Comparison of ENCODE assay signal across 9 mouse cellular contexts in the genomic region with DNA sequence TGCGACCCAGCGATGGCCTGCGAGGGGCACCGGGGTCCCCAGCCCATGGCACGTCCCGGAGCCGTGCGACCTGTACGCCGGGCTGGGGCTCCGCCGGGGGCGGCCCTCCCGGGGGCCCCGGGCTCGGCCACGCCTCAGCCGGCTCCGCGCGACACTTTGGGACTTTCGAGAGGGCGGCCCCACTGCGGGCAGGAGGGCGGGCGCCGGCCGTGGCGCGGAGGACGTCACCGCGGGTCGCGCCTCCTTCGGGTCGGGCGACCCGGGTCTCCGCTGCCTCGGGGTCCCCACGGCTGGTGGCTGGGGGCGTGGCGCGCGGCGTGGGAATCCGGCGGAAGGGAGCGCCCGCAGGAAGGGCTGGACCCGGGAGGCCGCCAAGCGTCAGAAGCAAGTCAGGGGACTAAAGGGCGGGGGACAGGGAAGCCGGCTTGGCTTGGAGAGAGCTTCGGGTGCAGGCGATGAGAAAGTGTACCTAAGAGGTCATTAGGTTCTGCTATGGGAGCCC.
DNase-seq lines count a peak whose midpoint lies in the region; ATAC-seq and TF ChIP-seq lines count a peak whose summit lies in the region.
"Had no signal": no experiment of that assay in that cellular context is flagged by ENCODE, and none has a peak within 500 bp of the region (broad histone marks: within the 10 kb centered on the region; RNA-seq: fewer than 3 reads in every experiment).

No protein-coding gene starts in this region.

- H3K4me3 ChIP-seq in gastrocnemius, adult 2 months, result peak overlapping the region; percentile 50
- H3K4me3 ChIP-seq in hindbrain, embryonic 12.5 days, result peak overlapping the region; percentile 72
- H3K4me3 ChIP-seq in midbrain, embryonic 14.5 days (replicated peaks; ENCODE audit: low read depth, low read length), result peak overlapping the region; percentile 71
- H3K4me3 ChIP-seq: erythroblast, embryonic 14.5 days had no signal

- ATAC-seq in hindbrain, embryonic 12.5 days (ENCODE audit: low FRiP score), result peak; percentile 81
- peak; percentile 76 for ATAC-seq in midbrain, embryonic 14.5 days (ENCODE audit: low FRiP score, low TSS enrichment)

- H3K9ac ChIP-seq in hindbrain, embryonic 12.5 days, result peak overlapping the region; percentile 58
- H3K9ac ChIP-seq in midbrain, embryonic 14.5 days (replicated peaks; ENCODE audit: low read length), result peak overlapping the region; percentile 51

- H3K9me3 ChIP-seq in hindbrain, embryonic 12.5 days (replicated peaks), result no peaks in the 10 kb centered on the region
- no peaks in the 10 kb centered on the region for H3K9me3 ChIP-seq in midbrain, embryonic 14.5 days (ENCODE audit: control insufficient read depth, low read length)

- DNase-seq in gastrocnemius, adult 2 months, result no peak
- DNase-seq in gastrocnemius, postnatal 25 days, result no peak
- DNase-seq in lung, postnatal 10 days, result peak; percentile 2
- no peak for DNase-seq in lung, postnatal 14 days
- DNase-seq in midbrain, embryonic 14.5 days, result peak; percentile 49
- DNase-seq in thymus, postnatal 25 days, result no peak
- DNase-seq in spleen, adult 12 weeks (ENCODE audit: low spot score), result no peak

- peaks cover 7% of the 10 kb centered on the region; the same call in 1 of the 2 replicates for H3K4me1 ChIP-seq in hindbrain, embryonic 12.5 days
- no peaks in the 10 kb centered on the region for H3K4me1 ChIP-seq in midbrain, embryonic 14.5 days (ENCODE audit: control insufficient read depth, insufficient read depth, low read length)

- no peaks in the 10 kb centered on the region for H3K36me3 ChIP-seq in hindbrain, embryonic 12.5 days
- H3K36me3 ChIP-seq in midbrain, embryonic 14.5 days (ENCODE audit: control insufficient read depth, insufficient read depth, low read length), result no peaks in the 10 kb centered on the region

- WGBS in hindbrain, embryonic 12.5 days, result under 1% methylated on average over 58 of the region's 58 CpGs
- under 1% methylated on average over 58 of the region's 58 CpGs for WGBS in midbrain, embryonic 14.5 days

- no peak overlapping the region for H3K27ac ChIP-seq in gastrocnemius, adult 2 months
- H3K27ac ChIP-seq in hindbrain, embryonic 12.5 days, result no peak overlapping the region
- no peak overlapping the region for H3K27ac ChIP-seq in midbrain, embryonic 14.5 days (replicated peaks; ENCODE audit: low read depth, low read length)

- H3K4me2 ChIP-seq in hindbrain, embryonic 12.5 days (replicated peaks), result peak overlapping the region; percentile 100
- peak overlapping the region; percentile 99 for H3K4me2 ChIP-seq in midbrain, embryonic 14.5 days (ENCODE audit: low read length)

- TF ChIP-seq CTCF in gastrocnemius, adult 2 months (IDR thresholded peaks at IDR 0.05), result no peak

- intact Hi-C loops in gastrocnemius, adult 2 months (cut with DNase I), result no loop called here

- peaks cover 36% of the 10 kb centered on the region for H3K27me3 ChIP-seq in hindbrain, embryonic 12.5 days
- H3K27me3 ChIP-seq in midbrain, embryonic 14.5 days (ENCODE audit: control insufficient read depth, insufficient read depth, low read length), result peaks cover 24% of the 10 kb centered on the region; the same call in 1 of the 2 replicates

Comparison
In these comparisons a context has a peak if more than half of its experiments do, and no peak if none do; other contexts are left out.
1. DNase-seq: peak in lung, postnatal 10 days (single experiment) and midbrain, embryonic 14.5 days (single experiment); none in gastrocnemius, adult 2 months (single experiment), gastrocnemius, postnatal 25 days (single experiment), lung, postnatal 14 days (single experiment), thymus, postnatal 25 days (single experiment) and spleen, adult 12 weeks (single experiment).
2. Peak in every context shown above with its lines, with median percentiles within 50 percentile points of each other: H3K4me3 ChIP-seq.